Mouse (Mus musculus) left cerebral cortex, adult 18-20 months (tissue): ENCODE data around the gene Tnpo2. TPM values are rescaled to one million over a fixed set of nuclear protein-coding genes. Genes with fewer than 3 reads are reported as not detected.
A peak's percentile ranks its signal among the peaks of the same experiment; 100 is the strongest.
"Not testable (repeated sequence)": the region's sequence is repeated elsewhere in the genome, so short reads cannot be mapped to it uniquely, and the experiment has no call there.

Source experiments
- DNase-seq, 2 experiments: peaks; one replicate each; pipeline ENCODE4 v3.0.0; 2021 to 2022; ENCODE audit warnings: low spot score in 2 of 2, mixed read lengths in 1 of 2
- total RNA-seq, 2 experiments: library from RNA; stranded (reverse); gene quantifications; 2 replicates each; pipeline ENCODE4 v1.2.3; 2021

The Tnpo2 gene
- total RNA-seq, 2 experiments from 2014 or later: 171 to 176 TPM

- peak; percentile 90 to 91 for DNase-seq
These were observed 35.0 kb downstream of the Tnpo2 start, which contains the start of gene Dhps for GRCm38 (mm10) chr8:85071514-85072281. Gene Dhps, plus strand, starts transcription at chr8:85071757.

- DNase-seq: peak in 1 of 2 experiments; percentile 40
These were observed 35.7 kb downstream of the Tnpo2 start for GRCm38 (mm10) chr8:85072364-85072929.

GRCm38 (mm10) chr8:85073041-85073612 is 36.4 kb downstream of the Tnpo2 start:
- no peak for DNase-seq

GRCm38 (mm10) chr8:85074167-85074566 is 37.5 kb downstream of the Tnpo2 start:
- DNase-seq: no peak

- DNase-seq: no peak
These were observed 37.9 kb downstream of the Tnpo2 start for GRCm38 (mm10) chr8:85074617-85075016.

- DNase-seq: peak in 1 of 2 experiments; percentile 44
These were observed 39.3 kb downstream of the Tnpo2 start for GRCm38 (mm10) chr8:85076001-85076400.

GRCm38 (mm10) chr8:85076993-85077392 is 40.3 kb downstream of the Tnpo2 start:
- peak; percentile 81 to 84 for DNase-seq

GRCm38 (mm10) chr8:85080214-85080531 is 43.5 kb downstream of the Tnpo2 start:
- DNase-seq: peak in 1 of 2 experiments; percentile 34

- DNase-seq: peak; percentile 43 to 59
These were observed 44.0 kb downstream of the Tnpo2 start, which contains the start of gene Wdr83os for GRCm38 (mm10) chr8:85080532-85081215. Gene Wdr83os, plus strand, starts transcription at chr8:85080740.

GRCm38 (mm10) chr8:85081216-85081555 is 44.5 kb downstream of the Tnpo2 start, which contains the start of gene Wdr83:
Gene Wdr83, minus strand, starts transcription at chr8:85081306.
- DNase-seq: no peak

GRCm38 (mm10) chr8:85082169-85082568 is 45.5 kb downstream of the Tnpo2 start:
- not testable (repeated sequence) for DNase-seq

GRCm38 (mm10) chr8:85083108-85083813 is 46.5 kb downstream of the Tnpo2 start, which contains the start of gene Man2b1:
Gene Man2b1, plus strand, starts transcription at chr8:85083270.
- peak; percentile 84 to 89 for DNase-seq

GRCm38 (mm10) chr8:85084633-85085032 is 47.9 kb downstream of the Tnpo2 start:
- DNase-seq: no peak

- DNase-seq: no peak
These were observed 49.5 kb downstream of the Tnpo2 start for GRCm38 (mm10) chr8:85086238-85086637.

- no peak for DNase-seq
These were observed 52.1 kb downstream of the Tnpo2 start for GRCm38 (mm10) chr8:85088771-85089170.

- DNase-seq: no peak
These were observed 54.1 kb downstream of the Tnpo2 start for GRCm38 (mm10) chr8:85090856-85091255.

GRCm38 (mm10) chr8:85091526-85092090 is 54.9 kb downstream of the Tnpo2 start:
- no peak for DNase-seq

GRCm38 (mm10) chr8:85095051-85095450 is 58.3 kb downstream of the Tnpo2 start:
- no peak for DNase-seq

- DNase-seq: no peak
These were observed 58.9 kb downstream of the Tnpo2 start for GRCm38 (mm10) chr8:85095566-85095965.

GRCm38 (mm10) chr8:85096196-85096595 is 59.5 kb downstream of the Tnpo2 start:
- no peak for DNase-seq

- no peak for DNase-seq
These were observed 60.1 kb downstream of the Tnpo2 start for GRCm38 (mm10) chr8:85096850-85097249.
